23 mouse cellular contexts compared by ENCODE assay signal in the genomic region with DNA sequence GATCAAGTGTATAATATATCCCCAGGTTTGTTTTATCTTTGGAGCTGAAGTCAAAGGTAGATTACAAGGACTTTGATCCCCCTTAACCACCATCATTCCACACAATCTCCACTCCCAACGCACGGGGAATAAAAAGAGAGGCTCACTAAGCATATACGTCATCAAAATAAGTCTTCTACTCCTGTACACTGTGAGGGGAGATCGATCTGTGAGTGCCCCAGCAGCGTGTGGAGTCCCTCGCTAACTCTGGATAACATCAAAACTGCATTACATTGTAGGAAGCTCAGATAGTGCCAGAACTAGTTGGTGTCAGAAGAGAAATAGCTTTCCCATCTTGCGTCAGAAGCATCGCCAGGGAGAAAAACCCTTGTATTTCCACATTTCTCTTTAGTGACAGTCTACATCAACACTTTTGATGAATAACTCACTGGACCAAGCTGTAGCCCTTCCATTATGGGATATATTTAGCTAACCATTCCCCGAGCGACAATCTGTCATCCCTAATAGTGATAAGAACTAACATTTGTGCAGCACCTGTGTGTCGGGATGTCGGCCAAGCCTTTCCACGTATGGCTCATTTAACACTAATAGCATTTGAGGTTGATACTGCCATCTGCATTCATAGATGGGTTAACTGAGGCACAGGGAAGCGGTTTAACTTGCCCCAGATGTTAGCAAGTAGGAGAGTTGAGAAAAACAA. TPM values are rescaled to one million over a fixed set of nuclear protein-coding genes. Genes with fewer than 3 reads are reported as not detected.
DNase-seq lines count a peak whose midpoint lies in the region; ATAC-seq and TF ChIP-seq lines count a peak whose summit lies in the region.
"Had no signal": no experiment of that assay in that cellular context is flagged by ENCODE, and none has a peak within 500 bp of the region (broad histone marks: within the 10 kb centered on the region; RNA-seq: fewer than 3 reads in every experiment).

No protein-coding gene starts in this region.

- 64% methylated on average over 14 of the region's 14 CpGs for WGBS in hindbrain, postnatal 0 days
- WGBS in hindbrain, embryonic 11.5 days = 82% methylated on average over 14 of the region's 14 CpGs
- 54% methylated on average over 14 of the region's 14 CpGs for WGBS in lung, postnatal 0 days

- no peak overlapping the region for H3K4me2 ChIP-seq in hindbrain, postnatal 0 days (ENCODE audit: low read depth, low read length)
- no peak overlapping the region for H3K4me2 ChIP-seq in hindbrain, embryonic 11.5 days (replicated peaks; ENCODE audit: low read depth, low read length)
- no peak overlapping the region for H3K4me2 ChIP-seq in lung, postnatal 0 days (replicated peaks; ENCODE audit: low read depth, low read length)
- H3K4me2 ChIP-seq: hindbrain, embryonic 13.5 days; kidney, embryonic 15.5 days; midbrain, embryonic 12.5 days had no signal

- no peak overlapping the region for H3K4me3 ChIP-seq in hindbrain, postnatal 0 days (ENCODE audit: low read length)
- H3K4me3 ChIP-seq in hindbrain, embryonic 11.5 days (ENCODE audit: low read depth, low read length) = no peak overlapping the region
- no peak overlapping the region for H3K4me3 ChIP-seq in lung, postnatal 0 days (ENCODE audit: low read depth, low read length)
- H3K4me3 ChIP-seq: hindbrain, embryonic 13.5 days; kidney, embryonic 15.5 days; midbrain, embryonic 12.5 days had no signal

- ATAC-seq in hindbrain, postnatal 0 days = no peak
- ATAC-seq in hindbrain, embryonic 11.5 days (ENCODE audit: low FRiP score) = no peak
- no peak for ATAC-seq in lung, postnatal 0 days
- ATAC-seq: CD4-positive, CD25-positive, alpha-beta regulatory T cell, adult 4 months had no signal

- no peak for TF ChIP-seq CTCF in hindbrain, postnatal 0 days (IDR thresholded peaks at IDR 0.05; ENCODE audit: low read depth)
- TF ChIP-seq CTCF in lung, postnatal 0 days (IDR thresholded peaks at IDR 0.05) = no peak

- H3K9ac ChIP-seq in hindbrain, postnatal 0 days (replicated peaks; ENCODE audit: low read length) = no peak overlapping the region
- no peak overlapping the region for H3K9ac ChIP-seq in hindbrain, embryonic 11.5 days (ENCODE audit: low read depth, low read length)
- no peak overlapping the region for H3K9ac ChIP-seq in lung, postnatal 0 days (replicated peaks; ENCODE audit: low read depth)
- H3K9ac ChIP-seq: hindbrain, embryonic 13.5 days; kidney, embryonic 15.5 days; midbrain, embryonic 12.5 days had no signal

- TF ChIP-seq EP300 in lung, postnatal 0 days (IDR thresholded peaks at IDR 0.05) = no peak

- H3K27ac ChIP-seq in hindbrain, postnatal 0 days = no peak overlapping the region
- no peak overlapping the region for H3K27ac ChIP-seq in hindbrain, embryonic 11.5 days (ENCODE audit: low read depth, low read length)
- H3K27ac ChIP-seq in lung, postnatal 0 days (ENCODE audit: low read length) = no peak overlapping the region
- H3K27ac ChIP-seq: hindbrain, embryonic 13.5 days; kidney, embryonic 15.5 days; midbrain, embryonic 12.5 days had no signal

- H3K4me1 ChIP-seq in hindbrain, postnatal 0 days (ENCODE audit: insufficient read depth, low read length) = no peaks in the 10 kb centered on the region
- no peaks in the 10 kb centered on the region for H3K4me1 ChIP-seq in hindbrain, embryonic 11.5 days (replicated peaks; ENCODE audit: control insufficient read depth, insufficient read depth, low read length)
- H3K4me1 ChIP-seq in lung, postnatal 0 days (ENCODE audit: insufficient read depth, low read depth, low read length) = no peaks in the 10 kb centered on the region
- H3K4me1 ChIP-seq: kidney, embryonic 15.5 days; midbrain, embryonic 12.5 days had no signal

- no peaks in the 10 kb centered on the region for H3K9me3 ChIP-seq in hindbrain, postnatal 0 days (ENCODE audit: low read length)
- no peaks in the 10 kb centered on the region for H3K9me3 ChIP-seq in hindbrain, embryonic 11.5 days (ENCODE audit: control insufficient read depth, low read length)
- H3K9me3 ChIP-seq in lung, postnatal 0 days (ENCODE audit: low read length) = no peaks in the 10 kb centered on the region
- H3K9me3 ChIP-seq: hindbrain, embryonic 13.5 days; kidney, embryonic 15.5 days; midbrain, embryonic 12.5 days had no signal

- H3K36me3 ChIP-seq in hindbrain, postnatal 0 days (ENCODE audit: insufficient read depth, low read length) = no peaks in the 10 kb centered on the region
- H3K36me3 ChIP-seq in hindbrain, embryonic 11.5 days (ENCODE audit: control insufficient read depth, insufficient read depth, low read length) = no peaks in the 10 kb centered on the region
- H3K36me3 ChIP-seq in lung, postnatal 0 days (ENCODE audit: insufficient read depth, low read length) = no peaks in the 10 kb centered on the region
- H3K36me3 ChIP-seq: hindbrain, embryonic 13.5 days; kidney, embryonic 15.5 days; midbrain, embryonic 12.5 days had no signal

- no peaks in the 10 kb centered on the region for H3K27me3 ChIP-seq in hindbrain, postnatal 0 days (ENCODE audit: insufficient read depth, low read length)
- H3K27me3 ChIP-seq in hindbrain, embryonic 11.5 days (ENCODE audit: control insufficient read depth, insufficient read depth, low read length) = no peaks in the 10 kb centered on the region
- no peaks in the 10 kb centered on the region for H3K27me3 ChIP-seq in lung, postnatal 0 days (replicated peaks; ENCODE audit: insufficient read depth, low read length)
- H3K27me3 ChIP-seq: kidney, embryonic 15.5 days; midbrain, embryonic 12.5 days had no signal

- peak; percentile 8 for DNase-seq in cerebellum, adult 9-10 months
- no peak for DNase-seq in cerebellum, adult 11 months
- peak; percentile 65 for DNase-seq in hindbrain, postnatal 0 days (ENCODE audit: low spot score)
- no peak for DNase-seq in hindbrain, embryonic 11.5 days (ENCODE audit: low spot score)
- DNase-seq in lung, postnatal 0 days (ENCODE audit: low spot score) = peak; percentile 11
- no peak for DNase-seq in lung, postnatal 25 days (ENCODE audit: low spot score)
- peak; percentile 27 to 62 for DNase-seq in cerebellum, postnatal 25 days
- no peak for DNase-seq in spleen, postnatal 14 days (ENCODE audit: low spot score in 2 of 2)
- DNase-seq: adrenal gland, postnatal 25 days; kidney, adult 11 months; kidney, postnatal 36 days; lung, postnatal 14 days; right cerebral cortex, postnatal 25 days; thymus, adult 18-20 months; thymus, postnatal 36 days had no signal

RNA-seq across cellular contexts. Expression of gene Kcnmb1, which starts 11.7 kb away (rescaled TPM):
- 0.11 and 0.26 TPM in 2 replicates for total RNA-seq in hindbrain, postnatal 0 days (2014; rRNA removed)
- polyA plus RNA-seq in hindbrain, postnatal 0 days (2015; fragmentation: Nextera tagmentation; extraction: Ambion mirVana) = 0.08 and 0.20 TPM in 2 replicates
- polyA plus RNA-seq in hindbrain, embryonic 11.5 days (2014; fragmentation: Nextera tagmentation; extraction: Ambion mirVana) = 0.20 and 0.22 TPM in 2 replicates
- 0.66 and 0.74 TPM in 2 replicates for polyA plus RNA-seq in lung, postnatal 0 days (2015; fragmentation: Nextera tagmentation; extraction: Ambion mirVana)
- total RNA-seq: liver, adult 2 months; megakaryocyte, adult 5-6 weeks had no signal

RNA-seq across cellular contexts. Expression of gene Kcnip1, which starts 18.5 kb away (rescaled TPM):
- 66.8 and 90.2 TPM in 2 replicates for total RNA-seq in hindbrain, postnatal 0 days (2014; rRNA removed)
- 132 and 135 TPM in 2 replicates for polyA plus RNA-seq in hindbrain, postnatal 0 days (2015; fragmentation: Nextera tagmentation; extraction: Ambion mirVana)
- 14.4 and 15.5 TPM in 2 replicates for polyA plus RNA-seq in hindbrain, embryonic 11.5 days (2014; fragmentation: Nextera tagmentation; extraction: Ambion mirVana)
- polyA plus RNA-seq in lung, postnatal 0 days (2015; fragmentation: Nextera tagmentation; extraction: Ambion mirVana) = 0.18 and 0.27 TPM in 2 replicates
- total RNA-seq: heart, postnatal 25 days; liver, adult 2 months had no signal
- polyA plus RNA-seq: CD4-positive, CD25-positive, alpha-beta regulatory T cell, adult 4 months; liver, adult 2 months; spleen, adult 2 months had no signal

Comparison
In these comparisons a context has a peak if more than half of its experiments do, and no peak if none do; other contexts are left out.
1. DNase-seq: peak in cerebellum, adult 9-10 months (single experiment), hindbrain, postnatal 0 days (single experiment), lung, postnatal 0 days (single experiment) and cerebellum, postnatal 25 days (2 of 2); none in cerebellum, adult 11 months (single experiment), hindbrain, embryonic 11.5 days (single experiment), lung, postnatal 25 days (single experiment) and spleen, postnatal 14 days (0 of 2).
2. RNA of gene Kcnip1, which starts 18.5 kb away (polyA plus RNA-seq): 132 to 135 TPM in hindbrain, postnatal 0 days and 14.4 to 15.5 TPM in hindbrain, embryonic 11.5 days; 0.18 to 0.27 TPM in lung, postnatal 0 days; every median in the first group is over 10 times any median in the second.